Mouse (Mus musculus): ENCODE measurements around the gene Dpf3. TPM values are rescaled to one million over a fixed set of nuclear protein-coding genes. Genes with fewer than 3 reads are reported as not detected.

The Dpf3 gene
- total RNA-seq, 2 experiments from 2014 or later = 4.4 to 7.8 TPM

GRCm38 (mm10) chr12:83370221-83370620 lies 117.3 kb downstream of the Dpf3 start:
- intact Hi-C loops (cut with DNase I) = no loop called here
- DNase-seq (ENCODE audit: low spot score in 2 of 2) = no peak

- intact Hi-C loops (cut with DNase I) = no loop called here
Observed at GRCm38 (mm10) chr12:83369416-83369815, 118.1 kb downstream of the Dpf3 start.

DNA sequence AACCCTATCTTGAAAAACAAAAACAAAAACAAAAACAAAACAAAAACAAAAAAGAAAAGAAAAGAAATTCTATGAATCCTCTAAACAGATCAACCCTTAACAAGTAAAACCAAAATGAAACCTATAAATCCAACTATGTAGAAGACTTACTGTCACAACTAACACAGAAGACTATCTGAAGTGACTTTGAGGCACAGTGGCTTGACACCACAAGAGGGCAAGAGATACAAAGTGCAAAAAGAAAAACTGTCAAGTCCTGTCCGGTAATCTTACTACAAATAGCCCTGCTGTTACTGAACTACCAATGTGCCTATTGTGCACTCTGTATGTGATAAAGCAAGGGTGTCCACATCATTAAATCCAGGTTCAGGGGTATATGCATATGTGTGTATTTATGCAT lies 120.0 kb downstream of the Dpf3 start:
- intact Hi-C loops (cut with DNase I) = no loop called here

More at GRCm38 (mm10) chr12:83369416-83369815, 118.1 kb downstream of the Dpf3 start:
- no peak for DNase-seq (ENCODE audit: low spot score in 2 of 2)

DNA sequence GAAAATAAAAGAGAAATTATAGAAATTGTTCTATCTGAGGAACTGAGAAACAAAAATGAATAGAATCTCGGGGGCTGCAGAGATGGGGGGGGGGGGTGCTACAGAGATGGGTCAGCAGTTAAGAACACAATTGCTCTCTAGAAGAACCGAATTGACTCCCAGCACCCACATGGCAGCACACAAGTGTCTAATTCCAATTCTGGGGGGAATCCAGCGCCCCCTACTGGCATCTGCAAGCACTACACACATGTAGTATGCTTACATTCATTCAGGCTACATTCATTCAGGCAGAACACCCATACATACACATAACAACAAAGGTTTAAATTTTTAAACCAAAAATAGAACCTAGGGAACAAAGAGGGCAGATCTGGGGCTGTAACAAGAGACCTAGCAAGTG lies 122.7 kb downstream of the Dpf3 start:
- intact Hi-C loops (cut with DNase I) = no loop called here

More for the DNA sequence above, 120.0 kb downstream of the Dpf3 start:
- DNase-seq (ENCODE audit: low spot score in 2 of 2) = no peak

DNA sequence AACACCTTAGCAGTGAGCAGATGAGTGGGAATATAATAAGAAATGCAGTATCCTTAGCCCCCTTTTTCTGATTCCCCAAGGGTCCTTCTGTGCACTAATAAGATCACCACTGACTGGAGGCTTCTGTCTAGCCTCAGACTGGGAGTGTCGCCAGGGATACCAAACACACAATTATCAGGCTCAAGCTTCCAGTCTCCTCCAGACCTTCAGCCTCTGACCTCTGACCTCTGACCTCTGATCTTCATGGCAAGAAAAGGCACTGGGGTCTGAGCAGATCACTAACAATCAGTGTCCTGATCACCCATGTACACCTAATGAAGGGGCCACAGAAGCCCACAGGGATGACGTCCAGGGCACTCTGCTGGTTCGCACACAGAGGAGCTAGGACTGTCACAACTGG lies 125.7 kb downstream of the Dpf3 start:
- intact Hi-C loops (cut with DNase I) = no loop called here
- no peak for DNase-seq (ENCODE audit: low spot score in 2 of 2)

More for the DNA sequence above, 122.7 kb downstream of the Dpf3 start:
- DNase-seq (ENCODE audit: low spot score in 2 of 2) = no peak

GRCm38 (mm10) chr12:83352640-83353039 lies 134.9 kb downstream of the Dpf3 start:
- intact Hi-C loops (cut with DNase I) = no loop called here
- no peak for DNase-seq (ENCODE audit: low spot score in 2 of 2)

- DNase-seq (ENCODE audit: low spot score in 2 of 2) = no peak
- intact Hi-C loops (cut with DNase I) = no loop called here
Observed at GRCm38 (mm10) chr12:83349736-83350135, 137.8 kb downstream of the Dpf3 start.

DNA sequence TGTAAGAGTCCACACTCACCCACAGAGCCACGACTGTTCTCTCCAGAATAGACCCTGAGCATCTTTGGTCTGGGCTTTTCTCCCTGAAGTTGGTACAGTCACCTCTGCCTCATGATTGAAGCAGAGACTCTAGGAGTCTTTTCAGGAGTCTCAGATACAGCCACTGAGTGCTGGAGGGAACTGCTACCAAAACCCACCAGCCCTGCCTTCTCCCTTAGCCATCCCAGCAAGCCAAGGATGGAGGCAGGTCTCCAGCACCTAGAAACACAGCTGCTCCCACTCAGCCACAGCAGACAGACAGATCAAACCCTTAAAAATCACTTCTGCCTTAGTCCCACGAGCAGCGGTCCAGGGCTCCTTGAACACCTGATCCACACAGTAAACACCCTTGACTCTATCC lies 139.3 kb downstream of the Dpf3 start:
- intact Hi-C loops (cut with DNase I) = no loop called here
- DNase-seq (ENCODE audit: low spot score in 2 of 2) = no peak

GRCm38 (mm10) chr12:83342875-83343185 lies 144.7 kb downstream of the Dpf3 start:
- DNase-seq (ENCODE audit: low spot score in 2 of 2) = peak in 1 of 2 experiments; percentile 38
- intact Hi-C loops (cut with DNase I) = no loop called here

DNA sequence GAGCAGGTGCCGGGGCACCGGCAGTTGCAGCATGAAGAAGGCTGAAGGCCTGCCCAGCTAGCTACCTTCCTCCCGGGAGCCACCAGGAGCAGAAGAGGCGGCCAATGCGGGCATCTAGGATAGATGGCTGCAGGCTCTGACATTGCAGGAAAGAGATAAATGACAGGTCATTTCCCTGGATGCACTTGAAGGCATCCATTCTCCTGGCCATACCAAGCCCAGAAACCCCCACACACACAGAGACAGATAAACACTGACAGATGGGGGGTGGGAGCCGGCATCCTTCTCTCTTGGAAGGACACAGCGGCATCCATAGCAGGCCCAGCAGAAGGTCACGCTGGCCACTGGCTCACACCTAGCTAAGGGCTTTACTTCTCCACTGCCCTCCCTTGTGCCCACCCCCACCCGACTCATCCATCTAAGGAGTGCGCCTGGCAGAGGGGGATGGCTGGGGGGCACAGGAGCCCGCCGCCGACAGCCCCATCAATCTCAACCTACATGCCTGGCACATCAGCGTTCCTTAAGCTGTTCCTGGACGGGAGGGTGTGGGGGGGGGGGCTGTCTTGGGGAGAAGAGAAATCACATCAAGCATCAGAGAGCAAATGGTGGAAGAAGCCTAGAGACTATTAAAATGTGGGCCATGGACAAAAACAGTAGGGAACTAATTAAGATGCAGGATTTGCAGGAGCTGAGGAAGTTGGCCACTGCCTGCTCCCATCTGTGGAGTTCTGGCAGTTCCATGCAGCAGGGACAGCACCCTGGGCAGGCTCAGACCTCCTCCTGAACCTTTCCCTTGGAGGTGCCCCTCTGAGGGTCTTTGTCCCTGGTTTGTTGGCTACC lies 145.3 kb downstream of the Dpf3 start:
- intact Hi-C loops (cut with DNase I) = no loop called here

GRCm38 (mm10) chr12:83340960-83341359 lies 146.6 kb downstream of the Dpf3 start:
- DNase-seq (ENCODE audit: low spot score in 2 of 2) = no peak
- intact Hi-C loops (cut with DNase I) = no loop called here

More for the DNA sequence above, 145.3 kb downstream of the Dpf3 start:
- peak in 1 of 2 experiments; percentile 44 for DNase-seq (ENCODE audit: low spot score in 2 of 2)

DNA sequence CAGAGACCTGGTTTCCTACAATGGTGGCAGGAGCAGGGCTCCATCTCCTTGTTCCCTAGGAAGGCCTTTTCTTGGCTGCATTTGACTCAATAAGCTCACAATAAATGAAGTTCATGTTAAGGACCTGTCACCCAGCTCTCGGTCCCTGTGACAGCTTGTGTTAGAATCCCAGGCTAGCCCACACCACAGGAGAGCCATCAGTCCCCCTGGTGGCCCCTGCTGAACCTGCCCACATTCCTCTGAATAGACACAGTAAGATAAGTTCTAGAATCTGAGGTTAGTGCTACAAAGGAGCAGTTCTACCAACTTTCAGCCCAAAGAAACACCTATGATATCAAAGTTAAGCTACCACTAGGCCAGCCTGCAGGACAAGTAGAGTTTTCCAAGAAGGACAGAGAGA lies 149.2 kb downstream of the Dpf3 start:
- intact Hi-C loops (cut with DNase I) = no loop called here
- DNase-seq (ENCODE audit: low spot score in 2 of 2) = no peak

DNA sequence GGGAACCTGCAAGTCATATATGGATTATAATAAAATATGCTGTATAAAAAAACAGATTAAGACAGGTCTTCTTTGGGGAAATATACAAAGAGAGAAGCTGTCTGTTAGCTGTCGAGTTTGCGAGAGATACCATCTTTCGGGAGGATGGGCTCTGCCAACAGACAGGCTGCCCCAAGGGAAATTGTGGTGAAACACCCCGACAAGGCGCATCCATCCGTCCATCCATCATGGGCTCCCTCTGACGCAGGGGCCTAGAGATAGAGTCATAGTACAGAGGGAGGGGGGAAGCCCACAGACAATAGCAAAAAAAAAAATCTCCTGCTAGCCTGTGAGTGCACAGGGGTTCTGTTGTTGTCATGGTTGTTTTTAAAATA lies 149.8 kb downstream of the Dpf3 start:
- intact Hi-C loops (cut with DNase I) = no loop called here
- DNase-seq (ENCODE audit: low spot score in 2 of 2) = no peak

GRCm38 (mm10) chr12:83337077-83337775 lies 150.3 kb downstream of the Dpf3 start:
- intact Hi-C loops (cut with DNase I) = no loop called here
- DNase-seq (ENCODE audit: low spot score in 2 of 2) = no peak

DNA sequence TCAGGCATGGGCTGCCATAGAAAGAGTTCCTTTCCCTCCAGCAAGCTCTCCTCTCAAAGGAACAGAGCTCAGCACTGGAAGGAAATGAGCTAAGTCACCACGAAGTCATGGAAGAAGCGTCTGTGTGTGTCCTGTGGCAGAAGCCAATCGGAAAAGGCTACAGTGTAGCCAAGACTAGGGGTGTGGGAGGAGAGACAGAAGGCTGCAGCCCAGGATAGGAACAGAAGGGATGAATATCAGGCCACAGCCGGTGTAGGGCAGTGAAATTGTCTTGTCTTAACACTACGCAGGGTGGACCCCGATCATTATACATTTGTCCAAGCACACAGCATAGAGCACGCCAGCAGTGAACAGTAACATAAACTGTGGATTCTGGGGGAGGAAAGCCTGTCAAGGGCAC lies 157.5 kb downstream of the Dpf3 start:
- intact Hi-C loops (cut with DNase I) = no loop called here
- no peak for DNase-seq (ENCODE audit: low spot score in 2 of 2)

GRCm38 (mm10) chr12:83328899-83329298 lies 158.6 kb downstream of the Dpf3 start:
- no peak for DNase-seq (ENCODE audit: low spot score in 2 of 2)
- intact Hi-C loops (cut with DNase I) = no loop called here

DNA sequence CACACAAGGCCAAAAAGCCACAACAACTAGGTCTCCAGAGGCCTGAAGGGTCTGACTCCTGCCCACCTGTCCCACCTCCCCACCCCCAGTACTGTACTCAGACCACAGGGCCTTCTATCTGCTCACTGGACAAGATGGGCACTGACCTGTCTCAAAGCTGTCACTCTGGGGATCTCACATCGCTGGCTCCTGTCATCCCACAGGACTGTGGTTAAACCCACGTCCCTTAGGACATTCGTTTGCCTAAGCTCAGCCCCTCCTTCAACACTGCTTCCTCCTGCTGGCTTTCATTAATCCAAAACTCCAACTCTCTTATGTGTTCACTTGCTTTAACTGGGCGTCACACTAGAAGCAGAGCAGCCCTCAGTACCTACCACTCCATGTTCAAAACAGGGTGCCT lies 159.0 kb downstream of the Dpf3 start:
- intact Hi-C loops (cut with DNase I) = no loop called here
- DNase-seq (ENCODE audit: low spot score in 2 of 2) = no peak

DNA sequence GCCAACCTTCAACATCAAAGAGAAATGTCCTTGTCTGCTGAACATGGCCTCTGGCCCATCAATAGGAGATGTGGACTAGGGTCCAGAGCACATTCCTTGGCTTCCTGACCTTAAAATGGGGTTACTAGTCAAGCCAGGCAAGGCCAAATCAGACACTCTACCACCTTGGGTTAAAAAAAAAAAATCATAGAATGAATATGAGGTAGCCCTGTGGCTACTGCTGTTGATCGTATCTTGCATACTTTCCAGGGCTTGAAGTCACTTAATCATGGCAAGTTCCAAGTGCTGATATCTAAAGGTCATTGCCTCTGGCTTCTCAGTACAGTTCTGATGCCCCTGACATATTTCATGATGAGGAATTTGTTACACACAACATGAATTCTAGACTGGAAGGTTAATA lies 160.1 kb downstream of the Dpf3 start:
- intact Hi-C loops (cut with DNase I) = no loop called here
- no peak for DNase-seq (ENCODE audit: low spot score in 2 of 2)

DNA sequence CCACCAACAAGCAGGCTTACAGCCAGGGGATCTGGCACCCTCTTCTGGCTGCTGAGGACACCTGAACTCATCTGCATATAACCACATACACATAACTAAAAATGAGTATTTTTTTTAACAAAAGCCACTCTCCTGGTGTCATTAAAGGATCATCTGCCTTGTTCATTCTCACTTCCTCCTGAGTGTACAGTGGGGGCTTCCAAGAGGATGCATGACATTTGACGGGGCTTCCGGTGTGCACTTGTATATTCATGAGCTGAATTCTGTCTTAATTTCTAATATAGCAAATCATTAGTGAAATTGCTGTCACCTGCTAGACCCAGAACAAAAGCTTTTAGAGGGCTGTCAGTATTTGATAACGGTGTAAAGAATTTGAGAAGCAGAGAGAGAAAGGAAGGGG lies 166.8 kb downstream of the Dpf3 start:
- DNase-seq (ENCODE audit: low spot score in 2 of 2) = no peak
- intact Hi-C loops (cut with DNase I) = no loop called here

DNA sequence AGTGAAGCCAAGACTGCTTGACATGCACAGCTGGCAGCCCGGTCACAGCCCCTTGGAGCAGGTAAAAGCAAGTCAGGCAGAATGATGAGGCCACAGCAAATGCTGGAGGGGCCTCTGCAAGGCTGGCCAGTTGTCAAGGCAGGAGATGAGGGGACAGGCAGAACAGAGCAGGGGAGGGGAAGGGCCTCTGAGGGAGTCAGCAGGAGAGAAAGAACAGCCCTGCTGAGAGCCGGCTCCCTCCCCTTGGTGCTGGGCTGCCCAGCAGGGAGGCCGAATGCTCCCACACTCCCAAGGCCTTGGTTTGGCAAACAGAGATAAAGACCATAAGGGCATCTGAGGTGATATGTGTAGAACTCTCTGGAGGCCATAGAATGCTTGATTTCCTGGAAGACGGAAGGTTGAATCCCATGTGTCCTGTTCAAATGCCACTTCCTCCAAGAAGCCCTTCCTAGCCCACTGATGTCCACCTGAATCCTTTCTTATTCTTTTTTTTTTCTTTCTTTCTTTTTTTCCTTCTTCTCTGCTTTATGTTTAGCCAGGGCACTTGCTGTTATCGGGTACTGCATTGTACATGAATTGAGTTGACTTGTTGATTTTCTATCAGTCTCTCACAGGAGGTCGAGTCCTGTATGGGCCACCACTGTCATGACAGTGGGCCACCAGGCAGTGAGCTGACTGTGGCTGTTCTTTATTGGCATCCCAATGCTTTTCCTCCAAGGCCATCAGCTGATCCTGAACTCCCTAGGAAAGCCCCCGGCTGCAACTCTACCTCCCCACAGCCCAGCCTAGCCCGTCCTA lies 169.7 kb downstream of the Dpf3 start:
- intact Hi-C loops (cut with DNase I) = no loop called here
- no peak for DNase-seq (ENCODE audit: low spot score in 2 of 2)
